Mouse (Mus musculus) spleen, postnatal 10 days (tissue): ENCODE measurements around the gene Csmd2.

ENCODE experiments used
- DNase-seq, 2 experiments: peaks; one replicate each; pipeline ENCODE4 v3.0.0; 2021 to 2022; ENCODE audit warnings: low spot score in 2 of 2

Csmd2 gene

DNA sequence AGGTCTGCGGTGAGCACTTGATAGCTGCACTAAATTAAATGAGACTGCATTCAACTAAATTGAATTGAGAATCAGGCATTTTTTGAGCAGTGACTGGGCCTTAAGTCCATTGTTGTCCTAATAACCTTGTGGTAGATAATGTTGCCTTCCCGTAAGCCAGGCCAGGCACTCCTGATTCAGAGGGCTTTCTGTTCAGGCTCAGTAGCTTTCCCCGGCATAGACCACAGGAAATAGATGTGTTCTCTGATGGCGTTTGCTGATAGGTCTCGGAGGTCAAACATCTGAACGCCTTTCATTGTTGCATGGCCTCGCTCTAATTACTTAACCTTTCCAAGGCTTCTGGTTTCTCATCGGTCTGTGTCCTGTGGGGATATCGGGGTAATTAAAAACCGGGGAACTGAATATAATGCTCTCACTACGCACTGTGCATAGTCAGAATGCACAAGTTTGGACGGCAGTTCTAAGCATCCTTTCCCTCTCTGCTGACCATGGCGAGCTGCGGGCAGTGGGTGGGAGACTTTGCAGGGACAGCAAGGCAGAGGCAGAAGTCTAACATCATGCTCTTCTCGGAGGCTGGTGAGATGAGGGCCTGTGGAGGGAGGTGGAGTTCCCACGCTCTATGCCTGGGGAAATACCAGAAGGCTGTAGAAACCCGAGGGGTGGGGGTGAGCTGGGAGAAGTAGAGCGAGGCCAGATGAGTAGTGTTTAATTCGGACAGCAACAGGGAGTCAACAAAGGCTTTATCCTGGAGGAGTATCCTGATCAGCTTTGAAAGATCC is 253.6 kb downstream of the Csmd2 start:
- no peak for DNase-seq

DNA sequence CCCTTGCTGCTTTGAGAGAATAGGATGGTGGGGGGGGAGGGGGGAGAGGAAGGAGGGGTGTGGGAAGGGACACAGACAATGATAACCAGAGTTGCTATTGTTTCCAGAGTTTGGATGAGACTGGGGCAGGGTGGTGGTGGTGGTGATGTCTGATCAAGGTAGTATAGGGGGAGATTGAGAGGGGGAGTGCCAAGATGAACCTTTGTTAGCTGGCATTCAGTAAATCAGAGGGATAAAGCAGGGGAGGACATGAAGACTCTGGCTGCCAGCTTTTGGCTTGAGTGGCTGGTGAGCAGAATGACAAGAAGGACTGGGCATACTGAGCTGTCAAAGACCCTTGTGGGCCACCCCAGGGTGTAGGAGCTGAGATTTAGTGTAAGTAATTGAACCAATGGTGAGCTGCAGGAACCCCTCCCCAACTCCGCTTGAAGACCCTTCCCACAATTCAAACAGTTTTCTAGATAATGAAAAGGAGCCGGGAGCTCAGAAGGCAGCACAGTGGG is 254.2 kb downstream of the Csmd2 start:
- no peak for DNase-seq

DNA sequence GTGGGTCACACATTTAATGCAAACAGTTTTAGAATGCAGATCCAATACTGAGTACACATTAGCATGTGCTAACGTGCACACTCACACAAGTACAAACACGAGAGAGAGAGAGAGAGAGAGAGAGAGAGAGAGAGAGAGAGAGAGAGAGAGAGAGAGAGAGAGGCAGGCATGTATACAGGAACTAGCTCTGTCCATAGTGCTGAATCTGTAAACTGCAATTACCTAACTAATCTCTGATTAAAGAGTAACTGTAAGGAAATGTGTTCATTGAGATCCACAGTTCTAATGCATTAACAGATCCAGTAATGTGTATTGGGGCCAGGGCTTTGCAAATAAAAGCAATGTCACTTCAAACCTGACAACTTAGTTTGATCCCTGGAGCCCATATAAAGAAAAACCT is 257.5 kb downstream of the Csmd2 start:
- no peak for DNase-seq

DNA sequence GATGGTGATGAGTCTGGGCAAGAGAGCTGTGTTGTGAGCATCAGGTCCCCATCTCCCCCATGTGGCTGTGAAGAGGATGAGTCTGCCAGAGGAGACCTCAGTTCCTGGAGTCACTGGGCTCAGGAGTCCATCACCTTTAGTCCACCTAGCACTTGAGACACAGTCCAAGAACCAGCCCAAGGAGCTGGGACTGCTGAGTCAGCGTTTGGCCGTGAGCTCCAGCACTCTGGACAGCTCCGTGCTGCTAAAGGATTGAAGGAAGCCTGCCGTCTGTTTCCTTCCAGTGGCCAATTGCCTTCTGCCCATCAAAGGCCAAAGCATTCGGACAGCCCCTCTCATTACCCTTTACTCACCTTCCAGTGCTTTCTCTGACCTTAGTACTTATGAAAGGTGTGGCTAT is 261.0 kb downstream of the Csmd2 start:
- no peak for DNase-seq

DNA sequence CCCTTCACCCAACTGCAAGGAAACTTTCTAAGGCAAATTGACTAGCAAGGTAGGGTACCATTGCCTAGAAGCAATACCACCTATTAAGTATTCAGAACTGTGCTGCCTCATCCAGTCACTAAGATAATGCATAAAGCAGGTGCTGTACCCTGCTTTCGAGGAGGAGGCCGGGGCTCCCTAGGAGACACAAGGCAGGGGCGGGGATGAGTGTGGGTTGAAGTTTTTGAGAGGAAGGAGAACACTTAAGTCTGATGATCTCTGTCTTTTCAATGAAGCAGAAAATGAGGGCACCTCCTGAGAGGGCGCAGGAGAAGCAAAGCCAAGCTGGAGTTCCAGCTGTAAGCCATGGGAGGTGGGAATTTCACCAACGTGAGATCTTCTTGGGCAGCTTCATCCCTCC is 271.6 kb downstream of the Csmd2 start:
- DNase-seq, result no peak

DNA sequence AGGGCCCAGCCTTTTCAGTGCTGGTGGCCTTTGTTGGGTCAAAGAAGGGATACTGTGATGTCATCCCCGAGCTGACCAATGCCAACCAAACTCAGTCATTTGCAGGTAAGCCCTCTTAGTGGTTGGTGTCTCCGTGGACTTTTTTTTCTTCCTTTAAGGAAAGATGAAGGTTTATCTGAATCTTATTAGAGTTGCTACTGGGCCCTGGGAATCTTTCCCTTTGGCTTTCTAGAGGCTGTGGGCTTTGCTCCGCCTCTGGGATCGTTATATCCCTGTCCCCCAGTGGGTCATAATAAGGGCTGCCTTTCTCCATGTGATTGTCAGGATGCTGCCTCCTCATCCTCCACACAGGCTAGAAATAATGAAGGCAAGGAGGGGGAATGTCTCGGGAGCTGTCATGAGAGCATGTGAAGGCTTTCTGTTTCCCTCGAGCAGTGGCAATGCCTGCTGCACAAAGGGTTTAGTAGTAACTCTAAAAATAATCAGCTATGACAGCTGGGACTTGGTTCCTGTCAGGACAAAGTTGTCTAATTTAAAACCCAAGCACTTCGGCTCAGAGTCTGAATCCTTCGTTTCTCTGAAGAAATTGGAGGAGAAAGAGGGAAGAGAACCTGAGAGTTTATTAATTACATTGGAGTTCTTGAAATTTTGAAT is 273.4 kb downstream of the Csmd2 start, which contains the start of gene Hmgb4:
TSS of gene Hmgb4 (minus strand) at position 51 of the 654 bp plus-strand sequence.
- DNase-seq, result no peak

DNA sequence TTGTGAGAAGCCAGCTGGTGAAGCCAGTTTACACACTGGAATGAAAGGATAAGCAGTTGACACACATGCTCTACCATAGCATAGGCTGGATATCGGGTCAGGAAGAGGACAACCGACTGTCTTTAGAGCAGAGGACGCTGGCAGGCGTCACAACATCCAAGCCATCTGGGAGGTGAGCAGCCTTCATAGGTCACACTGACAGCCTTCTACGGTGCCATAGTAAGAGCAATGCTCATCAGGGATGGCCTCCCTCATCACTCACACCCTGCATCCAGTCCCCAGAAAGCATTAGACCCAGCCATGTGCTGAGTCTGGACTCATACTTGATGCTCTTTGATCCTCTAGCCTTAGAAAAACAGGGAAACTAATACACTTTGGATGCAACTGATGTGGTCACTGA is 276.8 kb downstream of the Csmd2 start:
- DNase-seq, result no peak

DNA sequence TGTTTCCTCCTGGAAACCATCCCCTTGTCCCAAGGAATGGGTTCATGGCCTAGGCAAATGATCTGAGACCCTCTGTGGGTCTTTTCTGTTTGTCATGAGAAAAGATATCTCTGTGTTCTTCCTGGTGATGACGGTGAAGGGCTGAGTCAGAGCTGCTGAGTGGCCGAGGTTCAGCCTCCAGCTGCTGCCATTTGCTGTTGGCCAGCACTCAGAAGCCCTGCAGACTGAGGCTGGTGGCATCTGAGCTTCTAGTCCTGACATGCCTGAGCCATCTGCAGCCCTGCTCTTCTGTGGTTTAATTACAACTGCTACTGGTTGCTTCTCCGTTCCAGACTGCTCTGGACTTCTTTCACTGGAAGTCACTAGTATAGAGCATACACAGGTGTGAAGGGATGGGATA is 277.7 kb downstream of the Csmd2 start:
- no peak for DNase-seq

DNA sequence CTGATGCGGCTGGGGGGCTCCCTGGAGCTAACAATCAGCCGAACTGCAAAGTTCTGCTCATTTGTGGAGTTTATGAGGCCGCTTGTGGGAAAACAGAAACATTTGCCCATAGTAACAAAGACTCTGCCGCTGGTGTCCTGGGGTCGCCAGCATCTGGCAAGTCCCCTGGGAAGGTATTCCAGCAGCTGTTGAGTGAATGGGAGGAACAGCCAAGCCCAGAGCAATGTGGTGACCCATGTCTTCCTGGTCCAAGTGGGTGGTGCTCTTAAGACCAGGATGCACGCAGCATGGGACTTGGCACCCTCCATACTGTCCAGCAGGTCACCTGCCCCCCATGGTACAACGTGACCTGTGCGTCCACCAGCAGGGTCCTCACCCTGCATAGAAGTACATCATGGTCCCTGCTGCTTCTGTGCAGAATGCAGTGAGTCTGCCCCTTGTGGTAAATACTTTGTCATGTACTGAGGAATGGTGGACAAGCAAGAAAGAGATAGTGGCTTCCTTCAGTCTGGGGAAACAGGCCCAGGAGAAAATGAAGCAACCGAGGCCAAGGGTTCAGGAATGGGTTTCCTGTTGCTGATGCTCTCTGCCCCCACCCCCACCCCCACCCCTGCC is 281.7 kb downstream of the Csmd2 start:
- no peak for DNase-seq

DNA sequence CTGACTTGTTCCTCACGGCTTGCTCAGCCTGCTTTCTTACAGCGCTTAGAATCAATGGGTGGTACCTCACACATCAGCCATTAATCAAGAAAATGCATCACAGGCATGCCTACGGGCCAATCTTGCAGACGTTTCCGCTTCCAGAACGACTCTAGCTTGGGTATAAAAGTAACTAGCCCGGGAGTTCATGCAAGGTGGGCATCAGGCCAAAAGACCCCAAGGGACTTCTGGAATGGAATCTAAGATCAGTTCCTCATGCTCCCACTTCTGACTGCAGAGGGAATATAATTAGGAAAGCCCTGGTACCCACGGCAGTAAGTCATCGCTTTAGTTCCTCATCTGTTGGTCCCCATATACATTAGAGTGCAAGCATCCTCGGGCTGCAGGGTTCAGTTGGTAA is 282.5 kb downstream of the Csmd2 start:
- DNase-seq, result no peak

DNA sequence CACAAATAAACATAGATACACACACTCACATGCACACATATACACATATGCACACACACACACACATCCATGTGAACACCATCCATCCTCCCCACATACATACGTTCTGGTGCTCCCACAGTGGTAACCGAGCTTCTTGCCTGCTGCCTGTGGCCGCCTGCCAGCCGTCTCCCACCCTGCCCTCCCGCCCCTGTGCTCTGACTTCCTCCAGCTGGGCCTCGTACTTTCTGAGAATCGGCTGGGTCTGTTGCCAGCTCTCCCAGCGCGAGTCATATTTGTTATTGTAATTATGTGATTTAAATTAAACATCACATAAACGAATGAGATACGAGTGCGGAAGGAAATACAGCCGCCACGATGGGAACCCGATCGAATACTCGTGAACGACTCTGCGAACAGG is 283.3 kb downstream of the Csmd2 start:
- no peak for DNase-seq

DNA sequence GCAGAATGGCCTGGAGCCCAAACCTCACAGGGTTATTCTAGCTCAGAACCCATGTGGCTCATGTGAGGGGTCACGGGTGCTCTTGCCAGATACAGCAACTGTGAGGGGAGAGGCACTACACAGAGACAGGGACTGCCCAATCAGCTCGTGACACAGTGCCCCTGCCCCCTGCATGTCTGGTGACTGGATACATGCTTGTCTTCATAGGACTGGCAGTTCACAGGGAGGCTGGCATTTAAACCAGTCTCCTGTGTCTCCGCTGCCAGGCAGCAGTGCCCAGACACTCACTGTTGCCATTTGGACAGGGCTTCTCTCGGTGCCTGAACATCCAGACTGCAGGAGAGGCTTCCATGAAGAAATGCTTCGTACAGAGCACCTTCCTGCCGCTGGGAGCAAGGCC is 284.8 kb downstream of the Csmd2 start:
- DNase-seq, result no peak

DNA sequence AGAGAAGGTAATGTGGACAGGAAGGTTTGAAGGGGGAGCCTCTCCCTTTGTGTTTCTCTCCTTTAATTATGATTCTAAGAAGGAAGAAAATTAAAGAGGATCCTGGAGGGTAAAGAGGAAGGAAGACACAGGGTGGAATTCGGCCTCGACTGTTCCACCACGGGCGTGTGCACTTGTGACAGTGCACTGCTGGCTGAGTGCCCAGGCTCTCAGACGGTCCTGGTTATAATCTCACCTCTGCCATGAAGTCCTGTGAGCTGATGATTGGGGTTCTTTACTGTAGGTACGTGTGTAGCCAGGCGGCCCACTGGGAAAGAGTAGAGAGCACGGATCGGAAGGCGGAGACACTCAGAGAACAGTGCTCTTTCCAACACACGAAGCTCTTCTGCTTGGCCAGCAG is 285.5 kb downstream of the Csmd2 start:
- DNase-seq, result no peak

DNA sequence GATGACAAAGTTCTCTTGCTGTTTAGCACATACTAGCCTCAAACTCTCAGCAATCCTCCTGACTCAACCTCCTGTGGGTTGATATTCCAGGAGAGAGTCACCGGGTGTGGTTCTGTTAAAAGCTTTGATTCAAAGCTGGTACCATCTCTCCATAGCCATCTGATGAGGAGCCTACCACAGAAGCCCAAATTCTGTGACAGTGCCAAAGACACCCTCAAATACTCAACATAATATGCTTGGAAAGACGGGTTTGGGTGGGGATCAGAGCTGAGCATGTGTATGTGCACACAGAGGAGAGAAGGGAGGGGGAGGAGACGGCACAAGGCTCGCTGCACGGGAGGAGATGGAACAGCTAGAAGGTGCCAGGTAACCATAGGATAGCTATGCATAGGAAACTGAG is 287.5 kb downstream of the Csmd2 start:
- no peak for DNase-seq

DNA sequence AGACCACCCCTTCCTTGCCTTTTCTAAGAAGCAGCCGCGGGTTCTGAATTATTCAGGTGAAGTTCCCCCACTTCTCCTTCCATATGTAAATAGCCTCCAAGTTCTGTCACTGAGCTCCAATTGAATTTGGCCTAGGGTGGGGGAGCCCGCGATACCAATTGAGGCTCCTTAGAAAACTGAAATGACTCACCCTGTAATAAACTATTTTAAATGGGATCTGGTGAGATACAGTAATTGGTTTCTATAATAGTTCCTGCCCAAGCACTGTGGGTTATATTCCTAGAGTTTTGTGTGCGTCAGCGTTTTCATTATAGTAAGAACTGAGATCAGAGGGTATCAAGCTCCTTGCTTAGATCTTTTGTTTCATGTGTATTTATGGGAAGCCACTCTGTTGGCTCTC is 287.9 kb downstream of the Csmd2 start:
- DNase-seq, result no peak

DNA sequence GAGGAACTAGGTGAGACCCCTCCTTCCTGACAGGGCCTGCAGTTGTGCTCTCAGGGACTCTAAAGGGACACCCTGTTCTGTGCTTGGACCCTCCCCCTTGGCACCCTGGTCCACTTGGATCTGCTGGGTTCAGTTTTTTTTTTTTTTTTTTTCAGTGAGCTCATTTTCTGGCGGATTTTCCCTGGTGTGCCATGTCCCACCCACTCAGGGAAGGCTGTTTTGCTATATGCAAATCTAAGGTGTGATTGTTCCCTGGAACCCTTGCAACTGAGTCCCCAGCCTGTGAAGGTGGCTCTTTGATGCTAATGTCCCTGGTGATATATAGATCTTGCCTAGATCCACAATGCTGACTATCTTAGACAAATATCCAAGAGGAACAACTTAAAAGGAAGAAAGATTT is 297.4 kb downstream of the Csmd2 start:
- DNase-seq, result no peak

DNA sequence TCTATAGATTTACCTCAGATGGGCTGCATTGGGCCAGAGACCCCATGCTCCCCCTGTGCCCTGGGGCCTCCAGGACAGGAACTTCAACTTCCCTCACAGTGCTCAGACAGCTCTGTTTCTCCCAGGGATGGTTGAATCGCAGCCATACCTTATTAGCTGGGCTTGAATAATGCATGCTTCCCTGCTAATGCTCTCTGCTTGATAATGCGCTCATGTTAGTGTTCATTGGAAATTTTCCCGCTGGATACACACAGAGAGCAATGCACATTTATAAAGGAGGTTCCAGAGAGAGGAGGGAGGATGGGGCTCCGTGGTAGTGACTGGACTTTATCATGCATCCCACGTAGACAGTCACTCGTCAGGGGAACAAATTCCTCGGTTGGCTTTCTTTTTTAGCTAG is 300.4 kb downstream of the Csmd2 start:
- no peak for DNase-seq

DNA sequence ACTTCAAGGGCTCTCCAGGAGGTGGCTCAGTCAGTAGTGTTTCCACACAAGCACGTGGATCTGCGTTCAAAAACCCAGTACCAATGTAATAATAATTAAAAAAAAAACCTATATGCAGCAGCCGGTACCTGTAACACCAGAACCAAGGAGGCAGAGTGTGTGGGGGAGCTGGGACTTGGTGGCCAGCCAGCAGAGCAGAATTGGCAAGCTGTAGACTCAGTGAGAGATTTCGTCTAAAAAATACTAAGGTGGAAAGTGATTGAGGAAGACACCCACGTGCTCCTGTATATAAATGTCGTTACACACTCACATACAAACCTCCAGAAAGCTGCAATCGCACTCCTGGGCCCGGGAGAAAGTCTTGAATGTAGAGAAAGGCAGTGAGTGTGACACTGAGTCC is 316.4 kb downstream of the Csmd2 start:
- DNase-seq, result no peak

DNA sequence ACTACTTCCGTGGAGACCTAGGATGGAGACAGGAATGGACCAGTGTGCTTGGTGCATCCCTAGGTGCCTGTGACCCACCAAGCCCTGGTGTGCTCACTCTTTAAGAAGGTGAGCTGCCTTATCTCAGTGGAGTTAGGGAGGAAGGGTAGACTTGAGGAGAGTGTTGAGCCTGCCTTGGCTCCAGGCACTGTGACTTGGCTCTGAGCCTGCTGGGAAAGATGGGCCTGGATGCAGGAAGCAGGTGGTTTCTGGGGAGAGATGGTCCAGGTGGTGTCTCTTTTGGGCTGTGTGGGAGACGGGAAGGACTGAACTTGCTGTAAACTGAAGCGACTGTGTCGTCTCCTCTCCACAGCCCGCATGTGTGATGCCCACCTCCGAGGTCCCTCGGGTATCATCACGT is 318.4 kb downstream of the Csmd2 start:
- no peak for DNase-seq

DNA sequence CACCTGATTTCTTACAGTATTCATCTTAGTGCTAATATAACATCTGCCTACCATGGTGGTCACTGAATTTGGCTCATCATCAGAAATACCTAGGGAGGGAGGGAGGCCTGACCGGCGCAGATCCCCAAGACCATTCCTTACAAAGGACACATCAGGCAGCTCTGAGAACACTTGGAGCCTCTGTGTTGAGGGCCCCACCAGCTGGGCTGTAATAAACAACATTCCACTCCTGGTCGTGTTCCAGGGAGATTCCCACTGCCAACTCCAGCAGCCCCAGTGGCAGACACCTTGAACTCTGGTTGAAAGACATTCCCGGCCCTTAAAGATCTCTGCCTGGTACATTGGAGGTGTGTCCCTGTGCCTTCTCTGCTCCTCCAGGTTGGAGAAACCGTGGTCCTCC is 327.7 kb downstream of the Csmd2 start:
- no peak for DNase-seq

DNA sequence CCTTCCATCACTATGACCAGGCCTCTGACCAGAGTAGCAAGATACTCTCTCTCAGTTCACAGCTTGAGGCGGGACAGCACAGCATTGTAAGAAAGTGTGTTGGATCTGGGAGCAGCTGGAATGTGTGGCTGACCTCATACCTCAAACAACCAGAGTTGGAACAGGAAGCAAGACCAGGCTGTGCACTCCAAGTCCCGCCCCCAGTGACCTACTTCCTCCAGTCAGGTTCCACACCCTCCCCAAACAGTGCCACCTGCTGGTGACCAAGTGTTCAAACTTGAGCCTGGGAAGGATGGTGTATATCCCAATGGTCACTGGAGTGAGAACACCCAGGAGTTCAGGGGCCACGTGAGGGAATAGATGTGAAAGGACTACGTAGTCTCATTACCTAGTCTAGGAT is 330.3 kb downstream of the Csmd2 start:
- no peak for DNase-seq

DNA sequence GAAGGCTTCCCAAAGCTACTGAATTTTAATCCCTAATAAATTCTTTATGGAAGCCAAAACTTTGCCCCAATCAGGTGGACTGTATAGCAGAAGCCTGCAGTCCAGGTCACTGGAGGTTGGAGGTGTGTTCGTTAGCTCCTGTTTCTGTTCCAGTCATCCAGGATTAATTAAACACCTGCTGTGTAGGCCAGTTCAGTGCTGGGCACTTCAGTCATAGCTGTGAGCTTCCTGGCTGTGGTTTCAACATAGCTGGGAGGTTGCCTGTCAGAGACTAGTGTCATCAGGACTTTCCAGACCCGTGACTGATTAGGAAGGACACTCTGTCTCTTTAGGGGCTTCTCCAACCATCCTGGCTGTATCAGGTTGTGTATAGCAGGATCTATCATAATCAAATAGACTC is 337.9 kb downstream of the Csmd2 start:
- DNase-seq, result no peak

DNA sequence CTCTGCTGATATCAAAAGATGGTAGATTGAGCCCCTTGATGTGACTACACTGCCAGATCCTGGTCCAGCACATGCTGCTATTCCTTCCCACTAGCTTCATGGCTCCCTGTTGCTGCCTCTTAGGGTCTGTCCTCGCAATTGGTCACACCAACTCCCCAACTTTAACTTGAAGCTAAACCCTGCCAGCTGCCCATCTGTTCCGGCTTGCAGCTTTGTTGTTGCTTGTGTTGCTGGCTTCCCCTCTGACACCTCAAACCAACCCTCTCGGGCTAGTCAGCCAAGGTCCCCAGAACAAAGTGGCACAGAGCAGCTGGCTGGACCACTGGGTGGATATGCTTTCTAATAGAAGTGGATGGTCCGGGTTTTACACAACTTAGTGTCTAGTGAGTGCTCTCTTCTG is 339.1 kb downstream of the Csmd2 start:
- no peak for DNase-seq
